Mouse (Mus musculus) heart, embryonic 13.5 days (tissue): ENCODE data around the gene Cfap74. TPM values are rescaled to one million over a fixed set of nuclear protein-coding genes. Genes with fewer than 3 reads are reported as not detected.

Experiments used
- ATAC-seq: fragments of 200-750 bp; cut with Nextera tagmentation; 2 replicates; pipeline ENCODE4 v1.8.0; 2017; ENCODE audit warnings: moderate TSS enrichment; ENCODE audit not compliant: insufficient number of reproducible peaks, low FRiP score, low TSS enrichment; ENCODE audit errors: extremely low read depth
- H3K27ac ChIP-seq: fragments of 300-500 bp; sonication (generic); replicated peaks from 2 replicates; pipeline ENCODE4 v1.5.1; 2015; ENCODE audit warnings: moderate library complexity, mild to moderate bottlenecking, inconsistent platforms
- H3K27me3 ChIP-seq: fragments of 300-500 bp; sonication (generic); replicated peaks from 2 replicates; pipeline ENCODE4 v1.6.1; 2015; ENCODE audit warnings: mild to moderate bottlenecking, inconsistent platforms
- H3K36me3 ChIP-seq: fragments of 300-500 bp; sonication (generic); 2 replicates; pipeline ENCODE4 v1.6.1; 2015; ENCODE audit warnings: mild to moderate bottlenecking, inconsistent platforms
- H3K4me1 ChIP-seq: fragments of 300-500 bp; sonication (generic); 2 replicates; pipeline ENCODE4 v1.6.1; 2015; ENCODE audit warnings: inconsistent platforms
- H3K4me2 ChIP-seq: fragments of 300-500 bp; sonication (generic); 2 replicates; pipeline ENCODE4 v1.6.1; 2015; ENCODE audit warnings: inconsistent platforms, mild to moderate bottlenecking, moderate library complexity
- H3K4me3 ChIP-seq: fragments of 300-500 bp; sonication (generic); 2 replicates; pipeline ENCODE4 v1.5.1; 2015; ENCODE audit warnings: moderate library complexity, mild to moderate bottlenecking, inconsistent platforms
- H3K9ac ChIP-seq: fragments of 300-500 bp; sonication (generic); 2 replicates; pipeline ENCODE4 v1.6.1; 2015; ENCODE audit warnings: inconsistent platforms, mild to moderate bottlenecking, moderate library complexity
- H3K9me3 ChIP-seq: fragments of 300-500 bp; sonication (generic); 2 replicates; pipeline ENCODE4 v1.6.1; 2016; ENCODE audit warnings: inconsistent platforms
- WGBS: fragments of 180-500 bp; shearing (Covaris S2); methylation state at CpG from one replicate; pipeline ENCODE4 v1.1.7; 2015; ENCODE audit warnings: mixed read lengths; 5-methylcytosine and 5-hydroxymethylcytosine counted together
- polyA plus RNA-seq: library from polyadenylated mRNA; unstranded; fragments of >200 nt; fragmentation: Nextera tagmentation; extraction: Ambion mirVana; gene quantifications from 2 replicates; pipeline ENCODE4 v1.2.1, GENCODE M21; 2015

Cfap74 gene
- polyA plus RNA-seq, 1 experiment from 2014 or later, result 1.3 TPM

DNA sequence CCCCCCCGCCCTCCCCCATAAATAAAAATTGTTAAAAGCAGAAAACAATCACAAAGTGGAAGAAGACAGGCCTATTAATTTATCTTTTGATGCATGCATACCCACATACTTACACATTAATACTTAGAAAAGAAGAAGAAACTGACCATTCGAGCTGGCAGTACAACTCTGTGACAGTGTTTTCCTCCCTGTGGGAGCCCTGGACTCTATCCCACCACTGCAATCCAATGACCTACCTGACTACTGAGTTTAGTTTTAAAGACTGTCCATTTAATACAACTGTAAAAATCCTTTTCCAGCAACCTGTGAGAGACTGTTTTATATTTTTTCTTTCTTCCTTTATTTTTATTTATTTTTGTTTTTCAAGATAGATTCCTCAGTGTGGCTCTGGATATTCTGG is 92.1 kb downstream of the Cfap74 start:
- Histone ChIP-seq H3K4me2 (no peak overlapping the region), H3K9ac (no peak overlapping the region), H3K9me3 (no peaks in the 10 kb centered on the region), H3K4me3 (no peak overlapping the region), H3K27ac (no peak overlapping the region), H3K36me3 (peaks cover 13% of the 10 kb centered on the region), H3K27me3 (no peaks in the 10 kb centered on the region), H3K4me1 (peaks cover 43% of the 10 kb centered on the region)
- ATAC-seq, result no peak
- WGBS, result 68% methylated on average over 2 of the region's 2 CpGs

- Histone ChIP-seq H3K4me2 (no peak overlapping the region), H3K9ac (peak overlapping the region; percentile 50), H3K9me3 (no peaks in the 10 kb centered on the region), H3K27me3 (no peaks in the 10 kb centered on the region), H3K4me3 (no peak overlapping the region), H3K36me3 (peaks cover 13% of the 10 kb centered on the region), H3K27ac (no peak overlapping the region), H3K4me1 (peaks cover 49% of the 10 kb centered on the region)
- ATAC-seq, result no peak
- 58% methylated on average over 8 of the region's 8 CpGs for WGBS
These were observed 96.1 kb downstream of the Cfap74 start for GRCm38 (mm10) chr4:155505067-155505466.

DNA sequence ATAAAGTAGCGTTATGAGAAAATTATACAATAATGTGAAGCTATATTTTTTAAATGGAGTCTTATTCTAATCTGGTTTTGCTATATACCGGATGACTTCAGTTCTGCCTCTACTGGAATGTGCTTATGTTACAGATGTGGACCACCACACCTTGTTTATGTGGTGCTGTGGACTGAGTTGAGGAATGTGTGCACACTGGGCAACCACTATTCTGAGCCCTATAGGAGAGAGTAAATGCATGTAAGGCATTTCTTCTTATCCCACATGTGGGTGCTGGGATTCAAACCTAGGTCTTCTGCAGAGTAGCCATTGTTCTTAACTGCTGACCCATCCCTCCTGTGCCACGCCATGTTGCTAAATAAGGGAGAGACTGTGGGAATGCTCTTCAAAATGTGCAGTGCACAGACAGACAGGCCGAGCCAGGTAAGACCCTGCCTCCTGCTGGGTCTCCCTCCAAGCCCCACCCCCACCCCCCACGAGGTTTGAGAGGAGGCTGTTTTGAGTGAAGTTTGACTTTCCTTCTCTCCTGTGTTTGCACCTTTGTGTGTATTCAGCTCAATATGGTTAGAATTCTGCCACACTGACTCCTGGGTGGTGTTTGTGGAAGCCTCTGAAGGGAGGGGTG is 96.8 kb downstream of the Cfap74 start:
- Histone ChIP-seq H3K36me3 (peaks cover 10% of the 10 kb centered on the region), H3K4me1 (peaks cover 53% of the 10 kb centered on the region), H3K9ac (no peak overlapping the region), H3K27ac (no peak overlapping the region), H3K9me3 (no peaks in the 10 kb centered on the region), H3K27me3 (no peaks in the 10 kb centered on the region), H3K4me3 (no peak overlapping the region), H3K4me2 (no peak overlapping the region)
- WGBS, result 69% methylated on average over 5 of the region's 5 CpGs
- ATAC-seq, result no peak

GRCm38 (mm10) chr4:155508614-155509013 is 99.6 kb downstream of the Cfap74 start:
- no peak overlapping the region for H3K9ac ChIP-seq
- no peaks in the 10 kb centered on the region for H3K9me3 ChIP-seq
- H3K4me2 ChIP-seq, result no peak overlapping the region
- H3K4me1 ChIP-seq, result peaks cover 44% of the 10 kb centered on the region
- H3K36me3 ChIP-seq, result 0 out of 2 replicates have a peak, but pooled peaks cover 4% of the 10 kb centered on the region
- H3K27me3 ChIP-seq, result no peaks in the 10 kb centered on the region
- H3K4me3 ChIP-seq, result no peak overlapping the region
- WGBS, result 82% methylated on average over 4 of the region's 4 CpGs
- ATAC-seq, result no peak
- H3K27ac ChIP-seq, result no peak overlapping the region

DNA sequence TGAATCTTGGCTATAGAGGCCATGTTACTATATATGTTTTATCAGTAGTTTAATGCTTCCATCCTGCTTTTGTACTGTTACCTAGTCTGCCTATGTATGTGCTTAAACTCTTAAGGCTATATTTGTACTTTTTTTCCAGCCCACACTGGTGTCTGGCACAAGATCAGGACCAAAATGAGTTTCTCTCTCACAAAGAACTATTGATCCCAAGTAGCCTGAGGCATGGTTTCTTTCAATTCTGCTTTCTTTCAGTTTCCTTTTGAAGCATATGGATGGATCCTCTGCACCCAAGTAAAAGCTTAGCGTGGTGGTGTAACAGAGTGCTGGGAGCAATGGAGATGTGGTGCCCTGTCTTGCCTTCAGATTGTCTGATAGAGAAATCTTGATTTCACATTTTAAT is 102.0 kb downstream of the Cfap74 start:
- Histone ChIP-seq H3K4me2 (no peak overlapping the region), H3K27me3 (no peaks in the 10 kb centered on the region), H3K4me3 (no peak overlapping the region), H3K9me3 (no peaks in the 10 kb centered on the region), H3K27ac (no peak overlapping the region), H3K4me1 (peaks cover 22% of the 10 kb centered on the region), H3K9ac (no peak overlapping the region), H3K36me3 (no peaks in the 10 kb centered on the region; the same call in 1 of the 2 replicates)
- ATAC-seq, result no peak
- WGBS, result 86% methylated on average over 1 of the region's 1 CpGs

GRCm38 (mm10) chr4:155514810-155515209 is 105.8 kb downstream of the Cfap74 start:
- 92% methylated on average over 2 of the region's 2 CpGs for WGBS
- ATAC-seq, result no peak

More at GRCm38 (mm10) chr4:155514810-155515209, 105.8 kb downstream of the Cfap74 start:
- no peaks in the 10 kb centered on the region for H3K9me3 ChIP-seq
- H3K36me3 ChIP-seq, result peaks cover 22% of the 10 kb centered on the region
- H3K4me1 ChIP-seq, result peaks cover 9% of the 10 kb centered on the region; the same call in 1 of the 2 replicates
- no peak overlapping the region for H3K9ac ChIP-seq
- H3K4me3 ChIP-seq, result no peak overlapping the region
- H3K27ac ChIP-seq, result no peak overlapping the region
- H3K27me3 ChIP-seq, result no peaks in the 10 kb centered on the region
- no peak overlapping the region for H3K4me2 ChIP-seq

Other genes starting within 250 kb of the Cfap74 start
- 10.1 and 10.2 TPM in 2 replicates for gene Ski, start 186.6 kb upstream of the Cfap74 start, polyA plus RNA-seq
- 63.2 and 71.1 TPM in 2 replicates for gene Faap20, start 159.4 kb upstream of the Cfap74 start, polyA plus RNA-seq
- 7.2 TPM in 2 replicates for gene Prkcz, start 47.8 kb upstream of the Cfap74 start, polyA plus RNA-seq
- gene Gabrd, start 11.1 kb upstream of the Cfap74 start, polyA plus RNA-seq, result 0.17 TPM in 1 of 2 replicates, not detected in the other
- gene Tmem52, start 59.9 kb downstream of the Cfap74 start, polyA plus RNA-seq, result not detected in 2 replicates
- 345 and 378 TPM in 2 replicates for gene Gnb1, start 82.2 kb downstream of the Cfap74 start, polyA plus RNA-seq
- 45.0 and 49.3 TPM in 2 replicates for gene Nadk, start 153.2 kb downstream of the Cfap74 start, polyA plus RNA-seq
- 5.7 and 6.2 TPM in 2 replicates for gene Slc35e2, start 192.2 kb downstream of the Cfap74 start, polyA plus RNA-seq
- 39.6 and 40.2 TPM in 2 replicates for gene Cdk11b, start 215.7 kb downstream of the Cfap74 start, polyA plus RNA-seq
- not detected in 2 replicates for gene Gm10563, start 236.2 kb downstream of the Cfap74 start, polyA plus RNA-seq
- gene Mmp23, start 244.2 kb downstream of the Cfap74 start, polyA plus RNA-seq, result 67.1 and 73.0 TPM in 2 replicates